Mouse (Mus musculus): ENCODE measurements around the gene Ptcra. TPM values are rescaled to one million over a fixed set of nuclear protein-coding genes. Genes with fewer than 3 reads are reported as not detected.

Ptcra gene
- total and polyA plus RNA-seq, 3 experiments: 0.17 to 0.56 (median 0.34) TPM

DNA sequence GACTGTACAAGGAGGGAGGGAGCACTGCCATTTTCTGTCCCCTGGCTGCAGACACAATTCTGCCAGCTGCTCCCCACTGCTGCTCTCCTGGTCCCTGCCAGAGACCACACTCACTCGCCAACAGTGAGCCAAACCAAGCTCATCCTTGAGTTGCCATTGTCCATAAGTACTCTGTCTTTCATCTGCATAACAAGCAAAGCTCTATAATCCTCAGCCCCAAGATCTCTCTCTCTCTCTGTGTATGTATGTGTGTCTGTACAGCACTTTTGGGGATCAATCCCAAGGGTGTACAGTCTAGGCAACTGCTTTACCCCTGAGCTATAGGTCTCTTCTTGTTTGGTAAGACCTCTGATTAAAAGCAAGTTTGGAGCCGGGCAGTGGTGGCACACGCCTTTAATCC, 47.2 kb upstream of the Ptcra start:
- no peaks in the 10 kb centered on the region for H3K9me3 ChIP-seq (replicated peaks; ENCODE audit: low read length)
- H3K79me2 ChIP-seq (replicated peaks; ENCODE audit: control insufficient read depth, extremely low read depth, insufficient read depth, poor library complexity, severe bottlenecking): no peaks in the 10 kb centered on the region
- TF ChIP-seq TBP (conservative IDR thresholded peaks at IDR 0.05; ENCODE audit: low read depth, low read length): no peak
- TF ChIP-seq USF1 (IDR thresholded peaks at IDR 0.05; ENCODE audit: low read depth, low read length): no peak
- H3K4me3 ChIP-seq (replicated peaks in 1 of 3; ENCODE audit: low read depth in 2 of 3, low read length in 2 of 3, poor library complexity in 1 of 3): no peak overlapping the region
- no peak overlapping the region for H3K4me2 ChIP-seq (ENCODE audit: insufficient read depth, low read depth, poor library complexity, severe bottlenecking)
- no peaks in the 10 kb centered on the region for H3K27me3 ChIP-seq (replicated peaks)
- H3K4me1 ChIP-seq (ENCODE audit: control insufficient read depth in 1 of 2, insufficient read depth in 2 of 2): no peaks in the 10 kb centered on the region
- no peak for DNase-seq (ENCODE audit: extremely low read depth)
- in situ Hi-C loops (cut with MboI; ENCODE audit: low pct_ligation_motif_present, low pct_unique_long_range_greater_than_20kb, low sequenced_read_pairs) (no loop called here), dilution Hi-C loops (cut with MboI; ENCODE audit: extremely low pct_ligation_motif_present, extremely low pct_unique_long_range_greater_than_20kb, low sequenced_read_pairs) (no loop called here)
- no peak overlapping the region for H3K9ac ChIP-seq (ENCODE audit: insufficient read depth, low read depth)
- peaks cover 51 to 85% of the 10 kb centered on the region in 2 experiments for H3K36me3 ChIP-seq (replicated peaks in 1 of 2; ENCODE audit: control insufficient read depth in 1 of 2, insufficient read depth in 1 of 2, low read length in 1 of 2)
- no peak overlapping the region for H3K27ac ChIP-seq (ENCODE audit: insufficient read depth, low read depth)

DNA sequence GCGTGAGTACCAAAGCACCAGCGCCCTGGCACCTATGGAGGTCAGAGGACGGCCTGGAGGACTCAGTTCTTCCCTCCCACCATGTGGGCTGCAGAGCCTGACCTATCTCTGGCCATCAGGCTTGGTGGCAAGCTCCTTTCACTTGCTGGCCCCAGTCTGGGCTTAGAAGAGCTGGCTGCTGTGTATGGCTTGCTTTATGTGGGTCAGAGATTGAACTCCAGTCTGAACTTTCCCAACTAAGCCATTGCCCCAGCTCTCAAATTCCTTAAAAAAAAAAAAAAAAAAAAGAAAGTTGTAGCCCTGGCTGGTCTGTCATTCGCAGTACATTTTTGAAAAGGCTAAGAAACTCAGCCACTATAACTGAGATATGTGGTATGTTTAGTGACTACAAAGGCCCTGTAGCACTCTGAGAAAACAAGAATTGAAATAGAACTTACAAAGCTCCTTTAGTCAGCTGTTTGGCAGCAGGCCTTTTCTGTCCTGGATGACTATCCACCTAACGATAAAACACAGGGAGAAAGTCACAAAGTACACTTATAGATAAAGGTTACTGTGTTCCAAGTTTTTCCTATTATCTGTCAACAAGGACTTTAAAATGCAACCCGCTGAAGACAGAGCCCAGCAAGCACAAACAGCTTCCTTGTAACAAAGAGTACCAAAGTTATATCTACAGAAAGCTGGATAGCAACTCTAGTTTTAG, 45.8 kb upstream of the Ptcra start:
- Histone ChIP-seq H3K4me1 (ENCODE audit: control insufficient read depth in 1 of 2, insufficient read depth in 2 of 2) (no peaks in the 10 kb centered on the region), H3K4me2 (ENCODE audit: insufficient read depth, low read depth, poor library complexity, severe bottlenecking) (no peak overlapping the region), H3K36me3 (replicated peaks in 1 of 2; ENCODE audit: control insufficient read depth in 1 of 2, insufficient read depth in 1 of 2, low read length in 1 of 2) (peaks cover 55 to 83% of the 10 kb centered on the region in 2 experiments), H3K9me3 (replicated peaks; ENCODE audit: low read length) (no peaks in the 10 kb centered on the region), H3K9ac (ENCODE audit: insufficient read depth, low read depth) (no peak overlapping the region), H3K27ac (ENCODE audit: insufficient read depth, low read depth) (no peak overlapping the region), H3K27me3 (replicated peaks) (no peaks in the 10 kb centered on the region), H3K4me3 (replicated peaks in 1 of 3; ENCODE audit: low read depth in 2 of 3, low read length in 2 of 3, poor library complexity in 1 of 3) (no peak overlapping the region), H3K79me2 (replicated peaks; ENCODE audit: control insufficient read depth, extremely low read depth, insufficient read depth, poor library complexity, severe bottlenecking) (no peaks in the 10 kb centered on the region)
- dilution Hi-C loops (cut with MboI; ENCODE audit: extremely low pct_ligation_motif_present, extremely low pct_unique_long_range_greater_than_20kb, low sequenced_read_pairs): no loop called here
- no peak for DNase-seq (ENCODE audit: extremely low read depth)
- TF ChIP-seq USF1 (IDR thresholded peaks at IDR 0.05; ENCODE audit: low read depth, low read length) (no peak), SMC3 (IDR thresholded peaks at IDR 0.05; ENCODE audit: low read depth, low read length) (no peak), MAFK (IDR thresholded peaks at IDR 0.05; ENCODE audit: insufficient replicate concordance, low read length) (no peak), IRF4 (IDR thresholded peaks at IDR 0.05; ENCODE audit: low read depth, low read length) (no peak)
- in situ Hi-C loops (cut with MboI; ENCODE audit: low pct_ligation_motif_present, low pct_unique_long_range_greater_than_20kb, low sequenced_read_pairs): no loop called here

DNA sequence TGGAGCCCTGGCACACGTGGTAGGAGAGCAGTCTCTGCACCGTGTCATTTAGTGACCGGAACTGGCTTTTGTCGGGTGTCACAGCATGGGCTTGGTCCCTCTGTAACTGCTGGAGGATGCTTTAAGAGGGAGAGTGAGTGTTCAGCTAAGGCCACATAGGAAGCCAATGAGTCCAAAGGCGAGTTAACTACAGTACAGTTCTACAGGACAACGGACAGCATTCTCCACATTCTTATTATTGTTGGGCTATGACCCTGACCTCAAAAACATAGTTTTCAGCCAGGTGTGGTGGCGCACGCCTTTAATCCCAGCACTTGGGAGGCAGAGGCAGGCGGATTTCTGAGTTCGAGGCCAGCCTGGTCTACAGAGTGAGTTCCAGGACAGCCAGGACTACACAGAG, 44.9 kb upstream of the Ptcra start:
- dilution Hi-C loops (cut with MboI; ENCODE audit: extremely low pct_ligation_motif_present, extremely low pct_unique_long_range_greater_than_20kb, low sequenced_read_pairs): no loop called here
- no peak for DNase-seq (ENCODE audit: extremely low read depth)
- H3K4me3 ChIP-seq (replicated peaks in 1 of 3; ENCODE audit: low read depth in 2 of 3, low read length in 2 of 3, poor library complexity in 1 of 3): no peak overlapping the region
- H3K79me2 ChIP-seq (replicated peaks; ENCODE audit: control insufficient read depth, extremely low read depth, insufficient read depth, poor library complexity, severe bottlenecking): no peaks in the 10 kb centered on the region
- no peaks in the 10 kb centered on the region for H3K9me3 ChIP-seq (replicated peaks; ENCODE audit: low read length)
- no peaks in the 10 kb centered on the region for H3K4me1 ChIP-seq (ENCODE audit: control insufficient read depth in 1 of 2, insufficient read depth in 2 of 2)
- H3K4me2 ChIP-seq (ENCODE audit: insufficient read depth, low read depth, poor library complexity, severe bottlenecking): no peak overlapping the region
- H3K9ac ChIP-seq (ENCODE audit: insufficient read depth, low read depth): no peak overlapping the region
- peaks cover 50 to 76% of the 10 kb centered on the region in 2 experiments for H3K36me3 ChIP-seq (replicated peaks in 1 of 2; ENCODE audit: control insufficient read depth in 1 of 2, insufficient read depth in 1 of 2, low read length in 1 of 2)
- in situ Hi-C loops (cut with MboI; ENCODE audit: low pct_ligation_motif_present, low pct_unique_long_range_greater_than_20kb, low sequenced_read_pairs): no loop called here
- H3K27me3 ChIP-seq (replicated peaks): no peaks in the 10 kb centered on the region
- TF ChIP-seq HCFC1 (IDR thresholded peaks at IDR 0.05; ENCODE audit: low read depth, low read length) (no peak), CTCF (conservative IDR thresholded peaks at IDR 0.05 in 1 of 2, IDR thresholded peaks at IDR 0.05 in 1 of 2; ENCODE audit: low read depth in 2 of 2, low read length in 2 of 2) (no peak), ELF1 (IDR thresholded peaks at IDR 0.05; ENCODE audit: low read depth, low read length) (no peak), ZC3H11A (IDR thresholded peaks at IDR 0.05; ENCODE audit: low read depth, low read length) (no peak), JUND (conservative IDR thresholded peaks at IDR 0.05; ENCODE audit: low read depth, low read length) (no peak), SIN3A (IDR thresholded peaks at IDR 0.05; ENCODE audit: low read length) (no peak), ETS1 (conservative IDR thresholded peaks at IDR 0.05; ENCODE audit: low read depth, low read length) (no peak)
- no peak overlapping the region for H3K27ac ChIP-seq (ENCODE audit: insufficient read depth, low read depth)
